Mouse (Mus musculus): ENCODE measurements around the gene Agbl4. TPM values are rescaled to one million over a fixed set of nuclear protein-coding genes. Genes with fewer than 3 reads are reported as not detected.

Gene Agbl4
- total RNA-seq, 2 experiments from 2014 or later = 0.16 to 0.83 TPM

GRCm38 (mm10) chr4:111367771-111368170 lies 970.3 kb downstream of the Agbl4 start:
- no peak for DNase-seq
- intact Hi-C loops (cut with DNase I) = no loop called here

- no peak for DNase-seq
Measured at GRCm38 (mm10) chr4:111377159-111377558, 979.7 kb downstream of the Agbl4 start.

GRCm38 (mm10) chr4:111378071-111378470 lies 980.6 kb downstream of the Agbl4 start:
- intact Hi-C loops (cut with DNase I) = no loop called here
- no peak for DNase-seq

More at GRCm38 (mm10) chr4:111377159-111377558, 979.7 kb downstream of the Agbl4 start:
- intact Hi-C loops (cut with DNase I) = no loop called here

DNA sequence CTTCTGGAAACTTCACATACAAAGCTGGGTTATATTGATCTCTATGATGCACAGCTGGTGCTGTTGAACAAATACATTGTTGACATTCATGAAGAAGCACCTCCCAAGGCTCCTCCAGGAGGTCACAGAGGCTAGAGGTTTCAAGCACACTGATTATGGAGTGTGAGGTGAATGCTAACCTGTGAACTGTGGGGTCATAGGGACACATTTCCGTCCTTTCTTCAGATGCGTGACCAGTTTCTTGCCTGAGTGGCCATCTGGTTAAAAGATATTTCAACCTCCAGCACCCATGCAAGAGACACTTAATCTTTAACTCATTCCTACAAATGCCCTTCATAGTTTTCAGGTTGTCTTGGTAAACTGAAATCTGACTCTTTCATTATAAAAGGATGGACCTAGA lies 985.6 kb downstream of the Agbl4 start:
- no peak for DNase-seq
- intact Hi-C loops (cut with DNase I) = no loop called here

- DNase-seq = no peak
- intact Hi-C loops (cut with DNase I) = no loop called here
Measured at GRCm38 (mm10) chr4:111390736-111391135, 993.3 kb downstream of the Agbl4 start.

DNA sequence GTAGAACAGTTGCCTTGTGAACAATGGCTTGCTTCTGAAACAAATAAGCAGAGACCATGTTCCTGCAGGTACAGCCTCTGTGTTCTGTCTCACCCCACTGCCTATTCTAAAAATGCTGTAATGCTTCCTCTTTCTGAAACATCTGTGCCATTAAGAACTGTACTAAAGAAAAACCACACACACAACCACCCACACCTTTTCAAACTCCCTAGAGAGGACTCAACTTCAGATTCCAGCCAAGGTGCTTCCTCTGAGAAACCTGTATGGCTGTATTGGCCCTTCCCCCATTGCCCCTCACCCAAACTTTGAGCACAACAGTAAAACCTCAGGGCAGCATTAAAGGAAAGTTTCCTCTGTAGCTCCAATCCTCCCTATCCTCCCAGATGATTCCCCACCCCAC lies 1002.3 kb downstream of the Agbl4 start:
- no peak for DNase-seq
- intact Hi-C loops (cut with DNase I) = no loop called here

DNA sequence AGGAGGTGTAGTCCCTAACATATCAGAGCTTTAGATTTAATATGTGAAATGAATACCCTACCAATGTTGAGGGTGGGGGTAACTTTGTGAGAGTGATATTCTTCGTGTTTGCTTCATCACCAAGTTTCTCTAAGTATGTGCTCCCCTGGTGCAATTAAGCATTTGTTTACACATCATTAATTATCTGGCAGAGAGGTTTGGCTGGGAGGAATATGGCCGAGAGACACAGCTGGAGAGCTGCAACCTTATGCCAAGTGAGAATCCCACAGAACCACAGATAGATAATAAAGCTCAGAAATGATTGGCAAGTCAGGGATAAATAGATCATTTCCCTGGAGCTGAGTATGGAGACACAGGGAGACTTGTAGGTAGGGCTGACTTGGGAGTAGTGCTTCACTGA lies 1003.2 kb downstream of the Agbl4 start:
- DNase-seq = no peak
- intact Hi-C loops (cut with DNase I) = no loop called here

- no peak for DNase-seq
- intact Hi-C loops (cut with DNase I) = no loop called here
Measured at GRCm38 (mm10) chr4:111403243-111403642, 1005.8 kb downstream of the Agbl4 start.

- no peak for DNase-seq
- intact Hi-C loops (cut with DNase I) = no loop called here
Measured at GRCm38 (mm10) chr4:111410731-111411130, 1013.3 kb downstream of the Agbl4 start.

GRCm38 (mm10) chr4:111414399-111414798 lies 1016.9 kb downstream of the Agbl4 start:
- intact Hi-C loops (cut with DNase I) = no loop called here
- peak in 1 of 2 experiments; percentile 9 for DNase-seq

- intact Hi-C loops (cut with DNase I) = loop anchor here (5.0 kb wide), 1 partner anchor 77 kb away; no protein-coding TSS in a partner anchor
Measured at GRCm38 (mm10) chr4:111414818-111415488, 1017.5 kb downstream of the Agbl4 start, which contains the start of gene Bend5. TSS of gene Bend5 (plus strand) at chr4:111415006.

DNA sequence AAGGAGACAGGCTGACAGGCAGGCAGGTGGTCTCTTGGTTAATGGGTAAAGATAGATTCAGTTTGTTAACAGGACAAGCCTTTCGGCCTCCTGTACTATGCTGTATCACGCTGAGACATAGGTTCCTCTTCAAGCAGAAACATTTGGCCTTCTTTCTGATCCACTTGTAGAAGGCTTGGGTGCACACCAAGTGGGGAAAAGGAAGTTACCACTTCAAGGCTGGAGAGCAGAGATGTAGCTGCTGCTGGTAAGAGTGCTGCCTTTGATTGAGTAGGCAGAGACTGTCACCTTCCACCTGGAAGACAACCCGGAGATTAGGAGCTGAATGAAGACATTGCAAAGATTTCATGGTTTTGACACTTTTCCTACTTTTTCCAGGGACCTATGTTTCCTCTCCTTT lies 1018.7 kb downstream of the Agbl4 start:
- intact Hi-C loops (cut with DNase I) = loop anchor here (5.0 kb wide), 1 partner anchor 76 kb away; no protein-coding TSS in a partner anchor
- no peak for DNase-seq

More at GRCm38 (mm10) chr4:111414818-111415488, 1017.5 kb downstream of the Agbl4 start, which contains the start of gene Bend5:
- DNase-seq = peak; percentile 61 to 69

- DNase-seq = no peak
- intact Hi-C loops (cut with DNase I) = loop anchor here (5.0 kb wide), 1 partner anchor 76 kb away; no protein-coding TSS in a partner anchor
Measured at GRCm38 (mm10) chr4:111416551-111416950, 1019.1 kb downstream of the Agbl4 start.

GRCm38 (mm10) chr4:111417716-111418115 lies 1020.3 kb downstream of the Agbl4 start:
- intact Hi-C loops (cut with DNase I) = loop anchor here (5.0 kb wide), 1 partner anchor 75 kb away; no protein-coding TSS in a partner anchor

GRCm38 (mm10) chr4:111419476-111419875 lies 1022.0 kb downstream of the Agbl4 start:
- intact Hi-C loops (cut with DNase I) = loop anchor here (5.0 kb wide), 1 partner anchor 73 kb away; no protein-coding TSS in a partner anchor
- no peak for DNase-seq

More at GRCm38 (mm10) chr4:111417716-111418115, 1020.3 kb downstream of the Agbl4 start:
- no peak for DNase-seq

DNA sequence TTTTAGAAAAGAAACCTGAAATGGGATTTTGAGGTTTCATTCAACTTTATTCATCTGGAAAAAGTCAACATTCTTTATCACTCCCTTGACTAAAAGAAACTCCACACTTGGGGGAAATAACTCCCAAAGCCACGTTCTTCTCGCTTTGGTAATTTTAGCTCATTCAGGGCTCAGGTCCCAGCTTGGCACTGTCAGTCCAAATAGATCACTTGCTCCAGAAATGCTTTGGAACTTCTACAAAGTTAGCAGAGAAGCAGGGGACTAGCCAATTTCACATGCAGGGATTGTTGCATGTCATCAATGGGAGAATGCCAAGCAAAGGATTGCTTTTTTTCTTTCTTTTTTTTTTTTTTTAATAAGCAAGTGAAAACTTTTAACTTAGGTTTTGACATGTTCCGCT lies 1022.6 kb downstream of the Agbl4 start:
- intact Hi-C loops (cut with DNase I) = no loop called here
- peak in 1 of 2 experiments; percentile 42 for DNase-seq

GRCm38 (mm10) chr4:111420955-111421354 lies 1023.5 kb downstream of the Agbl4 start:
- intact Hi-C loops (cut with DNase I) = no loop called here
- DNase-seq = no peak

DNA sequence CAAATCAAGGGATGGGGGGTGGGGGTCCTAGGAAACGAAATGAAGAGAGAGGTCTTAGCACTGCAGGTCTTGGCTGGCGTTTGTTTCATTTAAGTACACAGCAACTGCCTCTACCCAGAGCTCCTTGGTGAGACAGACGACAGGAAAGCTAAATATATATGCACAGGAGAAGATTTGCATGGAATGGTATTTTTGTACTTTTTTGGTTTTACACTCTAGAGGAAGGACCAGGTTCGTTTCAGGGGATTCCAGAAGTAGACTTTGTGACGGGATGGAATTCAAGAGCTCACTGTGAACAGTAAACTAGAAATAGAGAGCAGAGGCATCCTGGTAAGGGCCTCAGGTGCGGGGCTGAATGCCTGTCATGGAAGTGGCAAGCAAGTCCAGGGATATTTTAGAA lies 1024.3 kb downstream of the Agbl4 start:
- DNase-seq = no peak
- intact Hi-C loops (cut with DNase I) = no loop called here

GRCm38 (mm10) chr4:111424371-111424950 lies 1027.0 kb downstream of the Agbl4 start:
- intact Hi-C loops (cut with DNase I) = no loop called here
- DNase-seq = no peak

DNA sequence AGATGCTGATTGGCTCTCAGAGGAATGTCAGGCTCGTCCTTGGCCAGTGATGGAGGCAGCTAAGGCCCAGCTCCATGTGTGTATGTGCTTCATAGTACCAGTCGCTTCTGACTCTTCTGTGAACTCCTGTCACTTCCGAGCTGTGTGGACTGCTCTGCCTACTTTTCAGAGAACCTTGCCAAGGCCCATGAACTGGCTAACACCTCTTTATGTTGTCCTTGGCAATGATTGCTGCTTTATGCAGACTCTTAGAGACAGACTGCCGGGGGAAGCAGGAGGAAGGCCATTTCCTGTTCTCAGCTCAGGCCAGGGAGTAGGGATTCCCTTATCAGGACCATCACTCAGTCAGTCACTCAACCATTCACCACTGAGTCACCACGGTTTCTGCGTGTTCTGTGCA lies 1027.7 kb downstream of the Agbl4 start:
- intact Hi-C loops (cut with DNase I) = no loop called here
- DNase-seq = no peak

- intact Hi-C loops (cut with DNase I) = no loop called here
- peak; percentile 27 to 42 for DNase-seq
Measured at GRCm38 (mm10) chr4:111431186-111431585, 1033.7 kb downstream of the Agbl4 start.

GRCm38 (mm10) chr4:111432013-111432412 lies 1034.6 kb downstream of the Agbl4 start:
- DNase-seq = no peak
- intact Hi-C loops (cut with DNase I) = no loop called here
